Comparison of ENCODE assay signal across 8 mouse cellular contexts in genomic region chr2:33215177-33215699, GRCm38 (mm10). TPM values are rescaled to one million over a fixed set of nuclear protein-coding genes. Genes with fewer than 3 reads are reported as not detected.
DNase-seq lines count a peak whose midpoint lies in the region; ATAC-seq lines count a peak whose summit lies in the region.

No protein-coding gene starts in this region.

- H3K9me3 ChIP-seq in neural tube, embryonic 11.5 days (ENCODE audit: control insufficient read depth, low read length) = no peaks in the 10 kb centered on the region
- H3K9me3 ChIP-seq in liver, embryonic 16.5 days (replicated peaks; ENCODE audit: control insufficient read depth, low read length) = no peaks in the 10 kb centered on the region

- peaks cover 22% of the 10 kb centered on the region for H3K4me1 ChIP-seq in neural tube, embryonic 11.5 days (ENCODE audit: control insufficient read depth, insufficient read depth, low read length)
- H3K4me1 ChIP-seq in liver, embryonic 16.5 days (ENCODE audit: control insufficient read depth, low read depth, low read length) = peaks cover 12% of the 10 kb centered on the region

- H3K4me3 ChIP-seq in neural tube, embryonic 11.5 days (ENCODE audit: low read depth, low read length) = peak overlapping the region; percentile 49; the same call in 1 of the 2 replicates
- H3K4me3 ChIP-seq in liver, embryonic 16.5 days (ENCODE audit: low read depth, low read length) = peak overlapping the region; percentile 19; the same call in 1 of the 2 replicates

- WGBS in neural tube, embryonic 11.5 days = 78% methylated on average over 5 of the region's 5 CpGs
- WGBS in liver, embryonic 16.5 days (ENCODE audit: insufficient replicate concordance) = 72% methylated on average over 5 of the region's 5 CpGs

- H3K4me2 ChIP-seq in neural tube, embryonic 11.5 days (ENCODE audit: low read depth) = peak overlapping the region; percentile 70
- peak overlapping the region; percentile 47 for H3K4me2 ChIP-seq in liver, embryonic 16.5 days (ENCODE audit: low read depth, low read length)

- ATAC-seq in neural tube, embryonic 11.5 days (ENCODE audit: insufficient read depth, low FRiP score, low TSS enrichment) = no peak; the same call in 1 of the 2 replicates
- ATAC-seq in liver, embryonic 16.5 days (ENCODE audit: low read depth) = no peak
- ATAC-seq in granulocyte monocyte progenitor cell, adult 5-6 weeks (replicated peaks; ENCODE audit: poor library complexity, severe bottlenecking) = no peak

- DNase-seq in cerebellum, adult 11-12 months = peak; percentile 36
- DNase-seq in cerebellum, postnatal 36 days = no peak
- no peak for DNase-seq in neural tube, embryonic 11.5 days (ENCODE audit: low spot score)
- no peak for DNase-seq in neural tube, embryonic 10.5 days (ENCODE audit: extremely low spot score, low spot score)
- no peak for DNase-seq in urinary bladder, postnatal 14 days (ENCODE audit: low spot score)
- no peak for DNase-seq in urinary bladder, postnatal 25 days (ENCODE audit: low spot score)

- peak overlapping the region; percentile 90; the same call in 1 of the 2 replicates for H3K9ac ChIP-seq in neural tube, embryonic 11.5 days (ENCODE audit: low read length)
- peak overlapping the region; percentile 9; the same call in 1 of the 2 replicates for H3K9ac ChIP-seq in liver, embryonic 16.5 days (ENCODE audit: low read depth, low read length)

- no peaks in the 10 kb centered on the region for H3K36me3 ChIP-seq in neural tube, embryonic 11.5 days (ENCODE audit: control insufficient read depth, insufficient read depth, low read length)
- H3K36me3 ChIP-seq in liver, embryonic 16.5 days (ENCODE audit: control insufficient read depth, insufficient read depth) = no peaks in the 10 kb centered on the region

- H3K27ac ChIP-seq in neural tube, embryonic 11.5 days (ENCODE audit: low read depth, low read length) = peak overlapping the region; percentile 87; the same call in 1 of the 2 replicates
- H3K27ac ChIP-seq in liver, embryonic 16.5 days (ENCODE audit: low read length) = no peak overlapping the region

- no peaks in the 10 kb centered on the region for H3K27me3 ChIP-seq in neural tube, embryonic 11.5 days (ENCODE audit: control insufficient read depth, insufficient read depth, low read length)
- no peaks in the 10 kb centered on the region for H3K27me3 ChIP-seq in liver, embryonic 16.5 days (ENCODE audit: control insufficient read depth, insufficient read depth, low read depth, low read length)

RNA-seq across cellular contexts. Expression of gene Angptl2, which starts 0.6 kb away (rescaled TPM):
- 23.9 and 26.5 TPM in 2 replicates for polyA plus RNA-seq in neural tube, embryonic 11.5 days (2014; fragmentation: Nextera tagmentation; extraction: Ambion mirVana)
- 3.5 and 5.6 TPM in 2 replicates for polyA plus RNA-seq in liver, embryonic 16.5 days (2015; fragmentation: Nextera tagmentation; extraction: Ambion mirVana)
- total RNA-seq in granulocyte monocyte progenitor cell, adult 5-6 weeks (2014; fragmentation: Nextera tagmentation) = 0.92 and 1.6 TPM in 2 replicates
- 1.3 TPM in 2 replicates for total RNA-seq in granulocyte monocyte progenitor cell, adult 5-6 weeks (2017)
